ENCODE assay signal across 34 mouse cellular contexts in genomic region chr11:83713925-83714324, GRCm38 (mm10). TPM values are rescaled to one million over a fixed set of nuclear protein-coding genes. Genes with fewer than 3 reads are reported as not detected.
DNase-seq lines count a peak whose midpoint lies in the region; TF ChIP-seq lines count a peak whose summit lies in the region.
"Had no signal": no experiment of that assay in that cellular context is flagged by ENCODE, and none has a peak within 500 bp of the region (broad histone marks: within the 10 kb centered on the region; RNA-seq: fewer than 3 reads in every experiment).

No protein-coding gene starts in this region.

- TF ChIP-seq POLR2A in MEL (IDR thresholded peaks at IDR 0.05; ENCODE audit: control insufficient read depth in 1 of 2, insufficient read depth in 1 of 2, low read depth in 1 of 2, low read length in 2 of 2, poor library complexity in 1 of 2), result no peak

- WGBS in macrophage (ENCODE audit: missing documents), result 0% methylated on average over 2 of the region's 2 CpGs

- no peak for TF ChIP-seq RAD21 in MEL (IDR thresholded peaks at IDR 0.05; ENCODE audit: low read depth, low read length)

- TF ChIP-seq EP300 in MEL (IDR thresholded peaks at IDR 0.05; ENCODE audit: low read depth in 1 of 2, low read length in 2 of 2), result no peak

- TF ChIP-seq CTCF in MEL (IDR thresholded peaks at IDR 0.05 in 2 of 3, conservative IDR thresholded peaks at IDR 0.05 in 1 of 3; ENCODE audit: control insufficient read depth in 1 of 3, insufficient read depth in 1 of 3, low read depth in 2 of 3, low read length in 3 of 3, poor library complexity in 1 of 3, severe bottlenecking in 1 of 3), result no peak

- no peaks in the 10 kb centered on the region for H3K9me3 ChIP-seq in MEL (replicated peaks; ENCODE audit: insufficient read depth, low read length)
- H3K9me3 ChIP-seq: embryonic facial prominence, embryonic 12.5 days; forebrain, embryonic 15.5 days; liver, embryonic 15.5 days; midbrain, embryonic 10.5 days; midbrain, embryonic 15.5 days; neural tube, embryonic 12.5 days had no signal

- no peaks in the 10 kb centered on the region for H3K79me2 ChIP-seq in MEL (ENCODE audit: control insufficient read depth, insufficient read depth, low read length, poor library complexity)
- no peaks in the 10 kb centered on the region for H3K79me2 ChIP-seq in macrophage (ENCODE audit: inconsistent target)

- H3K36me3 ChIP-seq in MEL (ENCODE audit: control insufficient read depth in 1 of 2, insufficient read depth in 2 of 2, low read length in 2 of 2) (no peaks in the 10 kb centered on the region), macrophage (ENCODE audit: inconsistent target) (no peaks in the 10 kb centered on the region)
- no peaks in the 10 kb centered on the region for H3K36me3 ChIP-seq in splenic B cell, adult 2 months (ENCODE audit: control insufficient read depth, insufficient read depth, low read length, poor library complexity, severe bottlenecking)
- H3K36me3 ChIP-seq: embryonic facial prominence, embryonic 12.5 days; forebrain, embryonic 15.5 days; liver, embryonic 15.5 days; midbrain, embryonic 10.5 days; midbrain, embryonic 15.5 days; neural tube, embryonic 12.5 days had no signal

- no peak overlapping the region for H3K9ac ChIP-seq in MEL (ENCODE audit: control insufficient read depth, low read depth, low read length, poor library complexity, severe bottlenecking)
- H3K9ac ChIP-seq: embryonic facial prominence, embryonic 12.5 days; forebrain, embryonic 15.5 days; hindbrain, embryonic 14.5 days; liver, embryonic 15.5 days; midbrain, embryonic 15.5 days; neural tube, embryonic 12.5 days had no signal

- peak; percentile 44 for DNase-seq in A20 (ENCODE audit: low read depth, low spot score)
- DNase-seq in MEL (ENCODE audit: low read depth, low spot score), result peak; percentile 26
- DNase-seq in splenic B cell, adult 2 months (ENCODE audit: low read depth, low spot score), result peak; percentile 18
- no peak for DNase-seq in urinary bladder, postnatal 10 days (ENCODE audit: low spot score)
- no peak for DNase-seq in right cerebral cortex, postnatal 14 days
- DNase-seq: adrenal gland, postnatal 25 days; cerebellum, adult 18-20 months; cerebellum, postnatal 25 days; gastrocnemius, postnatal 10 days; heart, adult 18-20 months; heart, postnatal 36 days; kidney, adult 9 months; kidney, postnatal 14 days; layer of hippocampus, adult 9-11 months; lung, postnatal 4 days; thymus, postnatal 4 days had no signal

- H3K27me3 ChIP-seq in MEL (ENCODE audit: control insufficient read depth in 1 of 2, insufficient read depth in 2 of 2, low read length in 2 of 2), result peaks cover 12 to 27% of the 10 kb centered on the region in 2 experiments
- no peaks in the 10 kb centered on the region for H3K27me3 ChIP-seq in splenic B cell, adult 2 months (ENCODE audit: control insufficient read depth, insufficient read depth, low read length, poor library complexity, severe bottlenecking)
- H3K27me3 ChIP-seq: embryonic facial prominence, embryonic 12.5 days; forebrain, embryonic 15.5 days; liver, embryonic 15.5 days; midbrain, embryonic 15.5 days; neural tube, embryonic 12.5 days had no signal

- H3K27ac ChIP-seq in MEL (ENCODE audit: control insufficient read depth, low read depth, low read length), result no peak overlapping the region
- peak overlapping the region; percentile 12; the same call in 1 of the 2 replicates for H3K27ac ChIP-seq in macrophage
- H3K27ac ChIP-seq: embryonic facial prominence, embryonic 12.5 days; forebrain, embryonic 15.5 days; hindbrain, embryonic 14.5 days; liver, embryonic 15.5 days; midbrain, embryonic 10.5 days; midbrain, embryonic 15.5 days; neural tube, embryonic 12.5 days had no signal

- H3K4me3 ChIP-seq in MEL (ENCODE audit: control insufficient read depth in 1 of 2, insufficient read depth in 1 of 2, low read depth in 2 of 2, low read length in 2 of 2), result no peak overlapping the region
- H3K4me3 ChIP-seq in macrophage (ENCODE audit: inconsistent target), result no peak overlapping the region
- H3K4me3 ChIP-seq: embryonic facial prominence, embryonic 12.5 days; forebrain, embryonic 15.5 days; liver, embryonic 15.5 days; midbrain, embryonic 10.5 days; midbrain, embryonic 15.5 days; neural tube, embryonic 12.5 days had no signal

- H3K4me1 ChIP-seq in MEL (ENCODE audit: control insufficient read depth in 1 of 2, insufficient read depth in 2 of 2, low read length in 2 of 2), result no peaks in the 10 kb centered on the region
- H3K4me1 ChIP-seq: embryonic facial prominence, embryonic 12.5 days; forebrain, embryonic 15.5 days; liver, embryonic 15.5 days; midbrain, embryonic 10.5 days; midbrain, embryonic 15.5 days; neural tube, embryonic 12.5 days had no signal

TF ChIP-seq in MEL, 35 proteins besides CTCF, POLR2A, EP300 and RAD21 (continues in another document):
- TF ChIP-seq ELF1 (IDR thresholded peaks at IDR 0.05; ENCODE audit: low read depth, low read length) (no peak), CHD2 (IDR thresholded peaks at IDR 0.05; ENCODE audit: low read length) (no peak), POLR2AphosphoS2 (IDR thresholded peaks at IDR 0.05; ENCODE audit: low read length) (no peak), USF2 (IDR thresholded peaks at IDR 0.05; ENCODE audit: borderline replicate concordance in 1 of 2, insufficient read depth in 1 of 2, low read depth in 1 of 2, low read length in 2 of 2) (no peak), UBTF (IDR thresholded peaks at IDR 0.05; ENCODE audit: borderline replicate concordance, insufficient read depth, low read depth, low read length) (no peak), TAL1 (IDR thresholded peaks at IDR 0.05; ENCODE audit: low read length) (no peak), TCF12 (IDR thresholded peaks at IDR 0.05; ENCODE audit: low read depth, low read length) (no peak), POLR2AphosphoS5 (IDR thresholded peaks at IDR 0.05; ENCODE audit: borderline replicate concordance, low read depth, low read length) (no peak), GATA1 (IDR thresholded peaks at IDR 0.05; ENCODE audit: low read depth, low read length) (no peak), GABPA (IDR thresholded peaks at IDR 0.05; ENCODE audit: low read depth, low read length) (no peak), HCFC1 (IDR thresholded peaks at IDR 0.05; ENCODE audit: low read depth, low read length) (no peak), USF1 (IDR thresholded peaks at IDR 0.05; ENCODE audit: low read depth, low read length) (peak; percentile 67), MAZ (IDR thresholded peaks at IDR 0.05; ENCODE audit: low read depth, low read length) (no peak), ETS1 (IDR thresholded peaks at IDR 0.05; ENCODE audit: low read depth, low read length) (no peak), ZMIZ1 (IDR thresholded peaks at IDR 0.05; ENCODE audit: low read depth, low read length) (no peak), KAT2A (conservative IDR thresholded peaks at IDR 0.05; ENCODE audit: low read depth, low read length) (no peak), MEF2A (IDR thresholded peaks at IDR 0.05; ENCODE audit: extremely low read depth, insufficient replicate concordance, low read depth, low read length, poor library complexity, severe bottlenecking) (no peak)

RNA-seq across cellular contexts. Expression of gene Wfdc18, which starts 5.1 kb away (rescaled TPM):
- not detected in 2 replicates for total RNA-seq in MEL (2012; rRNA removed)
- polyA plus RNA-seq in MEL (2012; ENCODE audit: insufficient read depth in 1 of 2, insufficient read length in 2 of 2, low read depth in 1 of 2, low replicate concordance in 2 of 2, missing spikeins in 1 of 2) (not detected), macrophage (2018) (1.5 to 1.6 TPM in 2 of 3 replicates, not detected in the other)
- 1 to 10 TPM in 25 of 26 experiments, not detected in 1; 1.1 to 5.2 (median 2.6) TPM for total RNA-seq in macrophage (2018; cell fraction: chromatin; rRNA removed)
- 1 to 10 TPM in 25 of 26 experiments, under 1 TPM in 1; 0.92 to 3.5 (median 2.2) TPM for total RNA-seq in macrophage (2018; cell fraction: cytosol; rRNA removed)
- 1 to 10 TPM in 24 of 26 experiments, not detected in 2; 1.1 to 9.8 (median 3.7) TPM for total RNA-seq in macrophage (2018; cell fraction: nucleus; rRNA removed)
- total RNA-seq: adrenal gland, adult 18-20 months; adrenal gland, postnatal 25 days; gastrocnemius, postnatal 10 days; heart, adult 18-20 months; heart, postnatal 36 days; liver, adult 2 months had no signal
- polyA plus RNA-seq: brain, embryonic 14.5 days; embryonic facial prominence, embryonic 12.5 days; forebrain, embryonic 15.5 days; hindbrain, embryonic 14.5 days; limb, embryonic 11.5 days; liver, adult 2 months; liver, embryonic 15.5 days; midbrain, embryonic 10.5 days; midbrain, embryonic 15.5 days; neural tube, embryonic 12.5 days; testis, adult 2 months had no signal

RNA-seq across cellular contexts. Expression of gene Wfdc17, which starts 10.1 kb away (rescaled TPM):
- total RNA-seq in MEL (2012; rRNA removed), result not detected in 2 replicates
- polyA plus RNA-seq in MEL (2012; ENCODE audit: insufficient read depth in 1 of 2, insufficient read length in 2 of 2, low read depth in 1 of 2, low replicate concordance in 2 of 2, missing spikeins in 1 of 2), result not detected
- 10 to 100 TPM in 25 of 26 experiments, 1 to 10 TPM in 1; 9.2 to 36.1 (median 20.8) TPM for total RNA-seq in macrophage (2018; cell fraction: chromatin; rRNA removed)
- 1,000 to 10,000 TPM; 1,028 to 1,534 (median 1,306) TPM for total RNA-seq in macrophage (2018; cell fraction: cytosol; rRNA removed)
- total RNA-seq in macrophage (2018; cell fraction: nucleus; rRNA removed), result 100 to 1,000 TPM; 120 to 399 (median 211) TPM
- polyA plus RNA-seq in macrophage (2018), result 635 to 1,651 TPM (median 1,108 TPM) in 3 replicates
- total RNA-seq: left cerebral cortex, postnatal 14 days had no signal
- polyA plus RNA-seq: brain, embryonic 14.5 days; embryonic facial prominence, embryonic 12.5 days; forebrain, embryonic 15.5 days; limb, embryonic 11.5 days; midbrain, embryonic 10.5 days had no signal

RNA-seq across cellular contexts. Expression of gene Wfdc21, which starts 32.8 kb away (rescaled TPM):
- total RNA-seq in MEL (2012; rRNA removed), result not detected in 2 replicates
- polyA plus RNA-seq in MEL (2012; ENCODE audit: insufficient read depth in 1 of 2, insufficient read length in 2 of 2, low read depth in 1 of 2, low replicate concordance in 2 of 2, missing spikeins in 1 of 2) (not detected), macrophage (2018) (1.2 to 2.7 TPM in 2 of 3 replicates, not detected in the other)
- total RNA-seq in macrophage (2018; cell fraction: chromatin; rRNA removed), result not detected
- total RNA-seq in macrophage (2018; cell fraction: cytosol; rRNA removed), result 1 to 10 TPM in 13 of 26 experiments, under 1 TPM in 7, not detected in 6; 0.44 to 3.2 (median 1.1) TPM
- total RNA-seq in macrophage (2018; cell fraction: nucleus; rRNA removed), result not detected
- total RNA-seq: adrenal gland, postnatal 25 days; gastrocnemius, postnatal 10 days; heart, adult 18-20 months; heart, postnatal 36 days; left cerebral cortex, postnatal 14 days had no signal
- polyA plus RNA-seq: brain, embryonic 14.5 days; embryonic facial prominence, embryonic 12.5 days; forebrain, embryonic 15.5 days; heart, embryonic 11.5 days; hindbrain, embryonic 14.5 days; intestine, postnatal 0 days; limb, embryonic 11.5 days; midbrain, embryonic 10.5 days; midbrain, embryonic 15.5 days; neural tube, embryonic 12.5 days; stomach, embryonic 14.5 days had no signal

RNA-seq across cellular contexts. Expression of gene Heatr6, which starts 39.6 kb away (rescaled TPM):
- 17.3 and 17.7 TPM in 2 replicates for total RNA-seq in MEL (2012; rRNA removed)
- 10 to 100 TPM in 1 of 2 experiments, not detected in 1; 21.2 TPM for polyA plus RNA-seq in MEL (2012; ENCODE audit: insufficient read depth in 1 of 2, insufficient read length in 2 of 2, low read depth in 1 of 2, low replicate concordance in 2 of 2, missing spikeins in 1 of 2)
- 10 to 100 TPM; 19.7 to 92.7 (median 46.4) TPM for total RNA-seq in macrophage (2018; cell fraction: chromatin; rRNA removed)
- total RNA-seq in macrophage (2018; cell fraction: cytosol; rRNA removed), result 10 to 100 TPM in 21 of 26 experiments, 1 to 10 TPM in 5; 8.9 to 15.3 (median 11.8) TPM
- 10 to 100 TPM; 13.6 to 46.8 (median 29.3) TPM for total RNA-seq in macrophage (2018; cell fraction: nucleus; rRNA removed)
- polyA plus RNA-seq in macrophage (2018), result 7.6 to 11.1 TPM (median 8.3 TPM) in 3 replicates

RNA-seq across cellular contexts. Expression of gene Ccl4, which starts 51.5 kb away (rescaled TPM):
- total RNA-seq in MEL (2012; rRNA removed), result not detected in 2 replicates
- polyA plus RNA-seq in MEL (2012; ENCODE audit: insufficient read depth in 1 of 2, insufficient read length in 2 of 2, low read depth in 1 of 2, low replicate concordance in 2 of 2, missing spikeins in 1 of 2), result not detected
- 1,000 to 10,000 TPM in 4 of 26 experiments, 100 to 1,000 TPM in 21, 10 to 100 TPM in 1; 90.2 to 1,268 (median 418) TPM for total RNA-seq in macrophage (2018; cell fraction: chromatin; rRNA removed)
- total RNA-seq in macrophage (2018; cell fraction: cytosol; rRNA removed), result 1,000 to 10,000 TPM in 13 of 26 experiments, 100 to 1,000 TPM in 13; 245 to 6,609 (median 1,184) TPM
- total RNA-seq in macrophage (2018; cell fraction: nucleus; rRNA removed), result 1,000 to 10,000 TPM in 16 of 26 experiments, 100 to 1,000 TPM in 10; 156 to 4,947 (median 1,739) TPM
- polyA plus RNA-seq in macrophage (2018), result 101 to 412 TPM (median 201 TPM) in 3 replicates
- total RNA-seq: adrenal gland, adult 18-20 months; adrenal gland, postnatal 25 days; gastrocnemius, postnatal 10 days; heart, adult 18-20 months; heart, postnatal 36 days; left cerebral cortex, postnatal 14 days; liver, adult 2 months had no signal
- polyA plus RNA-seq: lung, embryonic 16.5 days; midbrain, embryonic 10.5 days; midbrain, embryonic 15.5 days; testis, adult 2 months had no signal

Comparison
In these comparisons a context has a peak if more than half of its experiments do, and no peak if none do; other contexts are left out.
1. DNase-seq: peak in A20 (single experiment), MEL (single experiment) and splenic B cell, adult 2 months (single experiment); none in urinary bladder, postnatal 10 days (single experiment) and right cerebral cortex, postnatal 14 days (single experiment).
2. RNA of gene Wfdc17, which starts 10.1 kb away (polyA plus RNA-seq): 635 to 1,651 TPM in macrophage; not detected in MEL; every median in the first group is over 100 times any median in the second.